Mouse (Mus musculus): ENCODE measurements around the gene Tex2. TPM values are rescaled to one million over a fixed set of nuclear protein-coding genes. Genes with fewer than 3 reads are reported as not detected.
"Not testable (repeated sequence)": the region's sequence is repeated elsewhere in the genome, so short reads cannot be mapped to it uniquely, and the experiment has no call there.

Tex2 gene
- polyA plus RNA-seq, 1 experiment from 2014 or later: 5.6 TPM

DNA sequence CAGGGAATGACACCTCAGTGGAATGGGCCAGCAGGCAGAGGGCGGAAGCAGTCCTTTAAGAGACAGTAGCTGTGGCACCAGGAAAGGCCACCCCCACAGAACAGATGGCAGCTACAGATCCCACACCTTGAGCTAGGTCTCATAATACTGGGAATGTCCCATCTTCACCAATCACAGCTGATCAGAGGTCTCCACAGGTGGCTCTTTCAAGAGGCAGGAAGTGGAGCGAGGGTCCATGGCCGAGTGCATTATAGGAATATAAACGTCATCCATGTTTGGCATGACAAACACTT is 109.9 kb downstream of the Tex2 start:
- Histone ChIP-seq H3K4me3 (no peak overlapping the region), H3K4me1 (peaks cover 30% of the 10 kb centered on the region), H3K27ac (replicated peaks) (peak overlapping the region; percentile 100; the same call in 1 of the 2 replicates), H3K27me3 (ENCODE audit: low read depth, poor library complexity, severe bottlenecking) (no peaks in the 10 kb centered on the region), H3K9me3 (replicated peaks) (no peaks in the 10 kb centered on the region), H3K36me3 (peaks cover 3% of the 10 kb centered on the region)
- WGBS: 84% methylated on average over 4 of the region's 4 CpGs
- DNase-seq (ENCODE audit: low spot score): no peak

DNA sequence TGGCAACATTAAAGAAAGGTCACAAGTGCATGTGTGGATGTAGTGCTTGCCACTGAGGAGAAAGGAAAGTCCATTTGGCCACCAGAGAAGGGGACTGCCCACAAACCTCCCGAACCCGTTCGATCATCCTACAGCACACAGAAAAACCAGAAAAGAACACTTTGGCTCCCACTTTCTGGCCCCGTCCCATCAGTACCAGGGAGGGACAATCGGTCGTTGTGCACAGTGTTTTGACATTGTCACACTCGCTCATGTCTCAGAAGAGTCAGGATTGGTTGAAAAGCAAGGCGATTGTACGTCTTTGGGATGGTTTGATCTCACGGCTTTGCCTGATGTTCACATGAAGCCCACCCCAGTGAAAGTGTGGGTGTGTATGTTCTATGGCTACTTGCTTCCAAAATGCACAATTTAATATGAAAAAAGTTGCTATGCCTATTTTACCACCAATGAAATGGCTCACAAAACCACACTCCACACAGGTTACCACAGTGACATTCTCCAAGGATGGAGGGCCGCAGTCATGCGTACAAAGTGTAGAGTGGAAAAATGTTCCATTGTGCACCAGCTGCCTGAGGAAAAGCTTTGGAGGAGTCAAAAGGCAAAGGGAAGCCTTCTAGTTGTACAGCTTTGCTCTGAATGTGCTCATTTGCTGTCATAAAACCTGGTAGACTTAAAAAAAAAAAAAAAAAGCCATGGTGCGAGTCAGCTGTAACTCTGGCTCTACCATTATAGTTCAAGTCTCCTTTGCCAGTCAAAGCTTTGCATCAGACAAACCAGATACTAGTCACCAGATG is 110.4 kb downstream of the Tex2 start:
- 66% methylated on average over 13 of the region's 13 CpGs for WGBS
- Histone ChIP-seq H3K4me3 (peak overlapping the region; percentile 9; the same call in 1 of the 2 replicates), H3K9me3 (replicated peaks) (no peaks in the 10 kb centered on the region), H3K27ac (replicated peaks) (peak overlapping the region; percentile 100), H3K4me1 (peaks cover 30% of the 10 kb centered on the region), H3K27me3 (ENCODE audit: low read depth, poor library complexity, severe bottlenecking) (no peaks in the 10 kb centered on the region), H3K36me3 (no peaks in the 10 kb centered on the region; the same call in 1 of the 2 replicates)
- DNase-seq (ENCODE audit: low spot score): no peak

DNA sequence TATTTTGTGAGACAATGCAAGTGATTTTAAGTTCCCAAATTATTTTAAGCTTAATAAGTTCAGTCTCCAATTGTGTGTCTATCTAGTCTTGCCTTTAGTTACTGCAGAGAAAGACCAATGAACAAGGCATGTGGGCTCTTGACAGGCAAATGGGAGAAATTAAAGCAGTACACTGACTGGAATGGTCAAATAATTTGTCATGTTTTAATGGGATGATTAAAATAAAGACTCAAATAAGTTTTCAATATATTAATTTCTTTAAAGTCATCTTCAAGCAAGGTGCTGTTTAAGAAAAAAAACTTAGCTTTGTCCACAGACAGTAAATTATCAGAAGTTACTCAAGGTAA is 111.1 kb downstream of the Tex2 start:
- H3K27me3 ChIP-seq (ENCODE audit: low read depth, poor library complexity, severe bottlenecking): no peaks in the 10 kb centered on the region
- no peak for DNase-seq (ENCODE audit: low spot score)
- peaks cover 30% of the 10 kb centered on the region for H3K4me1 ChIP-seq
- H3K27ac ChIP-seq (replicated peaks): peak overlapping the region; percentile 100
- peak overlapping the region; percentile 92 for H3K4me3 ChIP-seq
- H3K9me3 ChIP-seq (replicated peaks): no peaks in the 10 kb centered on the region
- H3K36me3 ChIP-seq: no peaks in the 10 kb centered on the region; the same call in 1 of the 2 replicates

DNA sequence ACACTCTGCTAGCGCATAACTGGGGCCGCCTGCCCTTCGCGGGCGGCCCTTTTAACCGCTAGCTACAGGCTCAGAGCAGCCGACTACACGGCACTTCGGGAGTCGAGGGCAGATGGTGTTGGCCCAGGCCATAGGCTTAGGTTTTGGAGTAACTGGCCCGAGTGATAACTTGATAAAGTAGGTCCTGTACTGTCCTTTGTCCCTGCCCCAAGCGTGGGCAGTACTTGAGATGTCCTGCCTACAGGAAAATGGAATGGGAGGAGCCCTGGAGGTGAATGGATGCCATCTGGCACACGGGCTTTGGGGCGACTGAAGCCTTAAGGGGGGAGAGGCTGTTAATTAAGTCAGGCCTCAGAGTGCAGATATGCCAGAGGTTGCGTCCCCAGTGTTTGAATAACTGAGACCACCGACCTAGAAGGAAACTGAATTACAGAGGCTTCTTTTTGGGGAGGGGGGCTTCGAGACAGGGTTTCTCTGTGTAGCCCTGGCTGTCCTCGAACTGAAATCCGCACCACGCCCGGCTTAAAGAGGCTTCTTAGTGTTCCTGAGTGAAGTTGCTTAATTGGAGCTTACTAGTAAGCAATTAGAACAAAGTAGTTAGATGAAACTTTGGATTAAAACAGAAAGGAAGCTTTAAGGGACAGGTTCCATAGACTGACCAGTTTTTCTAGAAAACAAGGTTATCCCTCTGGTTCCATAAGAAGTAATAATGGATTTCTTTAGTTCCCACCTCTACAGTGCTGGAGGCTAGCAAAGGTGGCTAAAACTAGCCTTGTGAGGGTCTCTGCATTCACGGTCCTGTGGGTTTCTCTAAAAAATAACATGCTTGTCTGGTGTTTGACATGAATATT is 111.7 kb downstream of the Tex2 start:
- peak; percentile 77 for DNase-seq (ENCODE audit: low spot score)
- WGBS: 2% methylated on average over 22 of the region's 22 CpGs

DNA sequence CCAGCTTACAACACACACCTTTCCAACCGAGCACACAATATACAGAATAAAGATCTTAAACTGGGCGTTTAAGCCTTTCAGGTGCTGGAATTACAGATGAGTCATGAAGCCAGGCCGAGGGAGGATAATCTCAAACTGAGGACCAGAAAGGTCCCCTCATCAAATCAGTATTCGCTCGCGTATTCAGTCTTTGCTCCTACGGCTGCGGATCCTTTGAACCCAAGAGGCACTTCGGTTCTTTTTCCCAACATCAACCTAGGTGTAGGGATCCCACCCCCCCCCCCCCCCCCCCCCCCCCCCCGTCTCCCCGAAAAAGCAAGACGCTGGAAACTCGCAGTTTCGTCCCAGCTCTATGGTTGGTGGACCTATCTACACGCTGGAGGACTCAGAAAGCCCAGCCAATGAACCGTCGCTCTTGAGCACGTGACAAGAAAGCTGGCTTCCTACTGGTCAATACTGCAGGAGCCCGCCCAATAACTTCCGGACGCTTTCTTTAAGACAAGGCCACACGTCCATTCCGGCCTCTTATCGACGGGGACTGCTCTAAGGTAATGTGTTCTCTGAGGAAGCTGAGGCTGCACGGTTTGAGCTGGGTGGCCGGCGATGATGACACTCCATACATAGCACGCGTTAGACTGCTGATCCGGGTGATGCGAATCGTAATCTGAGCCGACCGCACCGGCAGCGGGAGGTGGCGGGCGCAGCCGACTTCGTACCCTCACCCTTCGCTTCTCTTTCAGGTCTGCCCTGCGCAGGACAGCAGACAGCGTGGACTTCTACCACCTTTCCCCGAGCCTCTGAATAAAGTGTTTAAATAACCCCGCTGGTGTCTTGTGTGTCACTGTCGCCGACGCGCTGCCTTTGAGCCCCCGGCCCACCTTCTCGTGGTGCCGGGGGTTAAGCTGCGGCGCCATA is 112.6 kb downstream of the Tex2 start:
- H3K36me3 ChIP-seq: no peaks in the 10 kb centered on the region; the same call in 1 of the 2 replicates

More for the DNA sequence above, 111.7 kb downstream of the Tex2 start:
- peak overlapping the region; percentile 92 for H3K4me3 ChIP-seq
- peaks cover 30% of the 10 kb centered on the region for H3K4me1 ChIP-seq
- no peaks in the 10 kb centered on the region for H3K9me3 ChIP-seq (replicated peaks)
- H3K36me3 ChIP-seq: no peaks in the 10 kb centered on the region; the same call in 1 of the 2 replicates
- peak overlapping the region; percentile 100 for H3K27ac ChIP-seq (replicated peaks)
- H3K27me3 ChIP-seq (ENCODE audit: low read depth, poor library complexity, severe bottlenecking): no peaks in the 10 kb centered on the region

DNA sequence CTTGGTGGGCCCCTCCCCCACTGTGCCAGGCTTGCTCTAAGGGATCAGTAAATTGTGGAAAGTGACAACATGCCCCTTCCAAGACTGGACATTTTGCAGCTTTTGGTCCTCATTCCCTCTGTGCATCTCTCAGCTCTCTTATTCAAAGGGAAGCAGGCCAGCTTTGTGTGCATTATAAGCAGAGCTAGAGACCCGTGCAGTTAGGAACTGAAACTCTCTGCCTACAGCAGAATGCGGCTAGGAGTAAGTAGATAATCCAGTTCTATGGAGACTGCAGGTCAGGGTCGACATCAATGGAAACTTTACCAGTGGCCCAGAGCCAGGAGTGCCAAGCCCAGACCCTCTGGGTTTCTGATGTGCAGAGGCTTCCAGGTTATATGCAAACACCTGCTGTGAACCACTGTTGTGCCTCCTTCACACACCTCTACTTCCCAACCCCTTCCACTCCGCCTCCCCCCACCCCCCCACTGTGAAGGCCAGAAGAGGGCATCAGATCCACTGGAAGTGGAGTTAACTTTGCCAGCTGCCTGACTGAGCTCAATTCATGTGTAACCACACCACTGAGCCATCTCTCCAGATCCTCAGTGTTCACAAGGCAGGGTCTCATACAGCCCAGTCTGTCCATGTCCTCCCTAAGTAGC is 114.4 kb downstream of the Tex2 start:
- H3K9me3 ChIP-seq (replicated peaks): no peaks in the 10 kb centered on the region
- H3K4me3 ChIP-seq: no peak overlapping the region
- H3K4me1 ChIP-seq: peaks cover 30% of the 10 kb centered on the region
- H3K27me3 ChIP-seq (ENCODE audit: low read depth, poor library complexity, severe bottlenecking): no peaks in the 10 kb centered on the region
- DNase-seq (ENCODE audit: low spot score): no peak
- WGBS: 17% methylated on average over 4 of the region's 4 CpGs
- H3K36me3 ChIP-seq: no peaks in the 10 kb centered on the region; the same call in 1 of the 2 replicates
- H3K27ac ChIP-seq (replicated peaks): no peak overlapping the region; the same call in 1 of the 2 replicates

More for the DNA sequence above, 112.6 kb downstream of the Tex2 start:
- Histone ChIP-seq H3K4me3 (peak overlapping the region; percentile 92), H3K27ac (replicated peaks) (peak overlapping the region; percentile 100), H3K9me3 (replicated peaks) (no peaks in the 10 kb centered on the region), H3K27me3 (ENCODE audit: low read depth, poor library complexity, severe bottlenecking) (no peaks in the 10 kb centered on the region), H3K4me1 (peaks cover 30% of the 10 kb centered on the region)
- peak; percentile 94 for DNase-seq (ENCODE audit: low spot score)
- under 1% methylated on average over 51 of the region's 55 CpGs for WGBS

DNA sequence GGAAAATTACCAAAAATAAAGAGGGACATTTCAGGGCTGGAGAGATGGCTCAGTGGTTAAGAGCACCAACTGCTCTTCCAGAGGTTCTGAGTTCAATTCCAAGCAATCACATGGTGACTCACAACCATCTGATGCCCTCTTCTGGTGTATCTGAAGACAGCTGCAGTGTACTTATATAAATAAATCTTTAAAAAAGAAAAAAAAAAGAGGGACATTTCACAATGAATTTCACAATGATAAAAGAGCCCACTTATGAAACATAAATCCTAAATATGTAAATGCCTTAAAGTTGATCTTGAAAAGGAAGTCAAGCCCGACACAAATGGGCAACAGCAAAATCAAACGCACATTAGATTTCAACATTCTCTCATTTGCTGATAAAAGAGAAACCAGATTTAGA is 115.3 kb downstream of the Tex2 start:
- H3K36me3 ChIP-seq: no peaks in the 10 kb centered on the region; the same call in 1 of the 2 replicates
- 90% methylated on average over 2 of the region's 2 CpGs for WGBS
- DNase-seq (ENCODE audit: low spot score): no peak
- no peaks in the 10 kb centered on the region for H3K27me3 ChIP-seq (ENCODE audit: low read depth, poor library complexity, severe bottlenecking)
- peaks cover 27% of the 10 kb centered on the region for H3K4me1 ChIP-seq
- no peak overlapping the region for H3K27ac ChIP-seq (replicated peaks)
- H3K4me3 ChIP-seq: no peak overlapping the region
- no peaks in the 10 kb centered on the region for H3K9me3 ChIP-seq (replicated peaks)

DNA sequence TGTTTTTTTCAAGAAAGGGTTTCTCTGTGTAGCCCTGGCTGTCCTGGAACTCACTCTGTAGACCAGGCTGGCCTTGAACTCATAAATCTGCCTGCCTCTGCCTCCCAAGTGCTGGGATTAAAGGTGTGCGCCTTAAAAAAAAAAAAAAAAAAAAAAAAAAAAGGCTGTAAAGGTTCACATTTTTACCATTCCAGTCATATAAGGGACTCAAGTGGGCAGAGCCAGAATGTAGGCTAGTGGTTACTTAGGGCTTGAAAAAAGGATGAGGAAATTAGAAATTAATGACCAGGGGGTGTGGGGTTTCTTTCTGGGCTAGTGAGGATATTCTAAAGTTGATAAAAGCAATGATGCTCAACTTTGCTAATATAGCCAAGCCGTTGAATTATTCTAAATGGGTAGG is 116.2 kb downstream of the Tex2 start:
- not testable (repeated sequence) for H3K9me3 ChIP-seq (replicated peaks); H3K27me3 ChIP-seq (ENCODE audit: low read depth, poor library complexity, severe bottlenecking); H3K27ac ChIP-seq (replicated peaks); DNase-seq (ENCODE audit: low spot score); H3K4me3 ChIP-seq; H3K36me3 ChIP-seq
- 92% methylated on average over 2 of the region's 2 CpGs for WGBS
- H3K4me1 ChIP-seq: peaks cover 21% of the 10 kb centered on the region

DNA sequence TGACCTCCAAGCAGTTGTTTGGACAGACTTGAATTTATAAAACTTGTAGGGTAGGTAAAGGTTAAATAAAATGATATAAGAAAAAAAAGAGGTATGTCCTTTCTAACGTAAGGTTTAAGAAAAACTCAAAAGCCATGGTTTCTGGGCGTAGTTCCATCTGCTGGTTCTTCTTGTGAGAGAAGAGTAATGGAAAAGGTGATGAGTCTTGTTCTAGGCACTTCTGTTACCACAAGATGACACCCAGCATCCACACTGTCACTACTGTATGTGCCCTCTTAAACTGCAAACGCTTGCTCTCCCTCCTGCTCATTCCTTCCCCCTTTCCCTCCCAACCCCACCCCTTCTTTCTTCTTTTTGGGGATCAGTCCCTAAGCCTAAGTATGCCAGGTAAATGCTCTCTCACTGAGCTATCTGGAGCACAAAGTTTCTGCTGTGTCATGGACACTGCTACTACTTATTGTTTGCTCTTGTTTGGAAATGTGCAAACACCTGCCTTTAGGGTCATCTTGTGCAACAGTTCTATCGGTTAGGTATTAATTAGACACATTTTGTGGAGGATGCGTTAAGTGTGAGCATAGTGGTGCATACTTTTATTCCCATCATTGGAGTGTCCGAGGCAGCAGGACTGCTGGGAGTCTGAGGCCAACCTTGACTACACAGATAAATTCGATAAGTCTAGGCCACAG is 120.1 kb downstream of the Tex2 start:
- H3K27ac ChIP-seq (replicated peaks): no peak overlapping the region
- no peaks in the 10 kb centered on the region for H3K9me3 ChIP-seq (replicated peaks)
- DNase-seq (ENCODE audit: low spot score): no peak
- H3K4me1 ChIP-seq: peaks cover 17% of the 10 kb centered on the region
- no peaks in the 10 kb centered on the region for H3K27me3 ChIP-seq (ENCODE audit: low read depth, poor library complexity, severe bottlenecking)
- no peaks in the 10 kb centered on the region for H3K36me3 ChIP-seq
- no peak overlapping the region for H3K4me3 ChIP-seq
- WGBS: 83% methylated on average over 7 of the region's 7 CpGs

DNA sequence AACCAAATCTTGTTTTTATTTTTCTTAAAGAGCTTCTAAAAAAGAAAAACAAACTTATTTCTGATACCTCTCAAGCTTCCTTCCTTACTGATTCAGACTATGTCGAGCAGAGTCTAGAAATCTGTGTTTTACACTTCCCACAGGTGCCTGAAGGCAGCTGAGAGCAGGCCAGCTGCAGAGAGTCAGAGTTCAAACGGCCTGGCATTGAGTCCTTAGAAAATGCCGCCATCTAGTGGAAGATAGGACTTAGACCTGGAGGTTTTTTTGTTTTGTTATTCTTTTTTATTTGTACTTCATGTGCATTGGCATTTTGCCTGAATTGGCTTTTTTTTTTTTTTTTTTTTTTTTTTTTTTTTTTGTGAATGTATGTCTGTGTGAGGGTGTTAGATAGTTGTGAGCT is 121.8 kb downstream of the Tex2 start:
- no peaks in the 10 kb centered on the region for H3K27me3 ChIP-seq (ENCODE audit: low read depth, poor library complexity, severe bottlenecking)
- H3K4me3 ChIP-seq: no peak overlapping the region
- WGBS: 3% methylated on average over 3 of the region's 3 CpGs
- H3K4me1 ChIP-seq: peaks cover 30% of the 10 kb centered on the region
- no peaks in the 10 kb centered on the region for H3K9me3 ChIP-seq (replicated peaks)
- DNase-seq (ENCODE audit: low spot score): peak; percentile 51
- no peak overlapping the region for H3K27ac ChIP-seq (replicated peaks)
- no peaks in the 10 kb centered on the region for H3K36me3 ChIP-seq

DNA sequence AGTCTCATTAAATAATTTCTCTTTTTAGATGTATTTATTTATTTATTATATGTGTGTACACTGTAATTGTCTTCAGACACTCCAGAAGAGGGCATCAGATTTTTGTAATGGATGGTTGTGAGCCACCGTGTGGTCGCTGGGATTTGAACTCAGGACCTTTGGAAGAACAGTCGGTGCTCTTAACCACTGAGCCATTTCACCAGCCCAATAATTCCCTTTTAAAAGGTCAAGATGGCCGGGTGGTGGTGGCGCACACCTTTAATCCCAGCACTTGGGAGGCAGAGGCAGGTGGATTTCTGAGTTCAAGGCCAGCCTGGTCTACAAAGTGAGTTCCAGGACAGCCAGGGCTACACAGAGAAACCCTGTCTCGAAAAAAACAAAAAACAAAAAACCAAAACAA is 122.6 kb downstream of the Tex2 start:
- H3K4me3 ChIP-seq; DNase-seq (ENCODE audit: low spot score); H3K27ac ChIP-seq (replicated peaks); H3K9me3 ChIP-seq (replicated peaks); H3K36me3 ChIP-seq; H3K27me3 ChIP-seq (ENCODE audit: low read depth, poor library complexity, severe bottlenecking): not testable (repeated sequence)
- WGBS: 88% methylated on average over 6 of the region's 6 CpGs
- H3K4me1 ChIP-seq: peaks cover 35% of the 10 kb centered on the region
